Mouse (Mus musculus) neural tube, embryonic 11.5 days (tissue): ENCODE data around the gene Foxa2. TPM values are rescaled to one million over a fixed set of nuclear protein-coding genes. Genes with fewer than 3 reads are reported as not detected.

Experiments used
- ATAC-seq: fragments of 200-750 bp; cut with Nextera tagmentation; 2 replicates; pipeline ENCODE4 v1.8.0; 2017; ENCODE audit warnings: moderate number of reproducible peaks, mild to moderate bottlenecking, moderate TSS enrichment, moderate library complexity; ENCODE audit not compliant: insufficient read depth, low FRiP score, low TSS enrichment
- DNase-seq: peaks from one replicate; pipeline ENCODE4 v3.0.0-alpha.2; 2015; ENCODE audit warnings: low spot score
- H3K27ac ChIP-seq: fragments of 300-500 bp; sonication (generic); 2 replicates; pipeline ENCODE4 v1.5.1; 2014; ENCODE audit warnings: low read depth, mild to moderate bottlenecking, low read length
- H3K27me3 ChIP-seq: fragments of 300-500 bp; sonication (generic); 2 replicates; pipeline ENCODE4 v1.6.1; 2014; ENCODE audit warnings: mild to moderate bottlenecking, low read length, mixed read lengths; ENCODE audit not compliant: control insufficient read depth, insufficient read depth
- H3K36me3 ChIP-seq: fragments of 300-500 bp; sonication (generic); 2 replicates; pipeline ENCODE4 v1.6.1; 2014; ENCODE audit warnings: mild to moderate bottlenecking, low read length, moderate library complexity, mixed read lengths; ENCODE audit not compliant: control insufficient read depth, insufficient read depth
- H3K4me1 ChIP-seq: fragments of 300-500 bp; sonication (generic); 2 replicates; pipeline ENCODE4 v1.6.1; 2014; ENCODE audit warnings: low read length, mixed read lengths; ENCODE audit not compliant: control insufficient read depth, insufficient read depth
- H3K4me2 ChIP-seq: fragments of 300-500 bp; sonication (generic); 2 replicates; pipeline ENCODE4 v1.6.1; 2014; ENCODE audit warnings: low read depth, mild to moderate bottlenecking, moderate library complexity
- H3K4me3 ChIP-seq: fragments of 300-500 bp; sonication (generic); 2 replicates; pipeline ENCODE4 v1.5.1; 2014; ENCODE audit warnings: low read depth, low read length
- H3K9ac ChIP-seq: fragments of 300-500 bp; sonication (generic); 2 replicates; pipeline ENCODE4 v1.6.1; 2014; ENCODE audit warnings: mild to moderate bottlenecking, low read length
- H3K9me3 ChIP-seq: fragments of 300-500 bp; sonication (generic); 2 replicates; pipeline ENCODE4 v1.6.1; 2016; ENCODE audit warnings: low read length; ENCODE audit not compliant: control insufficient read depth
- WGBS: fragments of 180-500 bp; shearing (Covaris S2); extraction: QIAGEN DNeasy Blood & Tissue Kit; methylation state at CpG from one replicate; pipeline ENCODE4 v1.1.7; 2014; 5-methylcytosine and 5-hydroxymethylcytosine counted together
- microRNA-seq: library from miRNA; unstranded; fragments of <30 nt; microRNA quantifications from one replicate; pipeline ENCODE4, GENCODE M21; 2016
- polyA plus RNA-seq: library from polyadenylated mRNA; unstranded; fragments of >200 nt; fragmentation: Nextera tagmentation; extraction: Ambion mirVana; gene quantifications from 2 replicates; pipeline ENCODE4 v1.2.1, GENCODE M21; 2014

The Foxa2 gene
- polyA plus RNA-seq, 1 experiment from 2014 or later, result 4.0 TPM

GRCm38 (mm10) chr2:147996781-147997180 lies 50.0 kb downstream of the Foxa2 start:
- DNase-seq (no peak), ATAC-seq (no peak)
- H3K4me3 ChIP-seq, result no peak overlapping the region

GRCm38 (mm10) chr2:147993821-147994220 lies 52.9 kb downstream of the Foxa2 start:
- WGBS, result 84% methylated on average over 4 of the region's 4 CpGs
- ATAC-seq (no peak), DNase-seq (no peak)
- Histone ChIP-seq H3K36me3 (no peaks in the 10 kb centered on the region), H3K9me3 (no peaks in the 10 kb centered on the region), H3K4me1 (no peaks in the 10 kb centered on the region), H3K4me2 (no peak overlapping the region), H3K4me3 (no peak overlapping the region), H3K27me3 (no peaks in the 10 kb centered on the region), H3K9ac (no peak overlapping the region), H3K27ac (no peak overlapping the region)

More at GRCm38 (mm10) chr2:147996781-147997180, 50.0 kb downstream of the Foxa2 start:
- Histone ChIP-seq H3K9ac (no peak overlapping the region), H3K4me2 (no peak overlapping the region), H3K4me1 (no peaks in the 10 kb centered on the region), H3K27me3 (no peaks in the 10 kb centered on the region), H3K27ac (no peak overlapping the region), H3K9me3 (no peaks in the 10 kb centered on the region), H3K36me3 (no peaks in the 10 kb centered on the region)

GRCm38 (mm10) chr2:147992935-147993679 lies 53.7 kb downstream of the Foxa2 start:
- Histone ChIP-seq H3K4me2 (no peak overlapping the region), H3K36me3 (no peaks in the 10 kb centered on the region), H3K9ac (no peak overlapping the region), H3K27ac (no peak overlapping the region), H3K27me3 (no peaks in the 10 kb centered on the region), H3K4me1 (no peaks in the 10 kb centered on the region), H3K4me3 (no peak overlapping the region), H3K9me3 (no peaks in the 10 kb centered on the region)
- DNase-seq, result no peak
- WGBS, result 90% methylated on average over 10 of the region's 10 CpGs
- no peak for ATAC-seq

Small RNA genes within 50 kb of the gene (microRNA-seq; reads per million reads assigned to microRNA genes)
- not detected for gene Gm27420
